Mouse (Mus musculus): ENCODE data around the gene Fzd4. TPM values are rescaled to one million over a fixed set of nuclear protein-coding genes. Genes with fewer than 3 reads are reported as not detected.

The Fzd4 gene
- polyA plus RNA-seq, 1 experiment, result 9.5 TPM

DNA sequence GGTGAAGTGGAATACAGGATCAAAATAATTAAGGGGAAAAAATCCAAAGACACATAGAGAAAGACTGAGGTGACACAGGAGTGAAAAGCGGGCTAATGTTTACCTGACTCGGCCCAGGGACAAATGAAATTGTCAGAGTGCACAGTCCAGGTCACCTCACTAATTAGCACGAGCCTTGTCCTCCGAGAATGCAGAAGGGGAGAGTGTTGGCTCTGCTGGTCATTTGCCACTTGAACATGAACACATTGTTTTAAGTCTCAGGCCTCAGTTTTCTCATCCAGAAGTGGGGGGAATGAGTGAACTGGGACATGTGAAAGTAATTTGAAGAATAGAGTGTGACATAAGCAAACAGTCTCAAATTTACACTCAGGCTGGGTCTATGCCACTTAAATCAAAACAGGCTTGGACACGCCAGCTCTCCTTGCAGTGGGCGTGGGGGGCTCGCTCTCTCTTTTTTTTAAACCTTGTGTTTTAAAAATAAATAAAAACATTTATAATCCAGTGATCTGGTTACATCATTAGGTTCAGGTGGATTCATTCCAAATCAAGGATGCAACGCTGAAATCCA lies 19.6 kb downstream of the Fzd4 start:
- no peaks in the 10 kb centered on the region; the same call in 1 of the 2 replicates for H3K4me1 ChIP-seq (ENCODE audit: control insufficient read depth, insufficient read depth, low read length)
- H3K27ac ChIP-seq (ENCODE audit: insufficient read depth, low read length), result no peak overlapping the region
- H3K4me3 ChIP-seq (ENCODE audit: insufficient read depth, low read length), result no peak overlapping the region
- TF ChIP-seq CTCF (IDR thresholded peaks at IDR 0.05; ENCODE audit: borderline replicate concordance, insufficient read depth, low read length) (no peak), POLR2A (IDR thresholded peaks at IDR 0.05; ENCODE audit: low read depth, low read length) (no peak)

DNA sequence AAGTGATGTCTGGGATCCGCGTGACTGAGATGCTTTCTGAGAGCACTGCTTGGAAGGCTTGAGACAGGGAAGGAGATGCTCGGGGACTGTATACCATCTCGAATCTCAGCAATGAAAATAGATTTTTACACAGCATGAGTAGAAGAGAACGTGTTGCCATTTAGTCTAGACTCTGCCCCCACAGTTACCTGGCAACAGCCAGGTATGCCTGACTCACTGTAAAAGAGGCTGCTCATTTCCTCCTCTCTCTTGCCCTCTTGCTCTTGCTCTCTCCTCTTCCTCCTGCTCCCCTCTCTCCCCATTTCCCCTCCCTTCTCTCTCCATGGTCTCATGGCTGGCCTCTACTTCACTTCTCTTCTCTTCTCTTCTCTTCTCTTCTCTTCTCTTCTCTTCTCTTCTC lies 20.5 kb downstream of the Fzd4 start:
- Histone ChIP-seq H3K4me3 (ENCODE audit: insufficient read depth, low read length) (no peak overlapping the region), H3K27ac (ENCODE audit: insufficient read depth, low read length) (no peak overlapping the region), H3K4me1 (ENCODE audit: control insufficient read depth, insufficient read depth, low read length) (no peaks in the 10 kb centered on the region; the same call in 1 of the 2 replicates)
- TF ChIP-seq CTCF (IDR thresholded peaks at IDR 0.05; ENCODE audit: borderline replicate concordance, insufficient read depth, low read length) (no peak), POLR2A (IDR thresholded peaks at IDR 0.05; ENCODE audit: low read depth, low read length) (no peak)

DNA sequence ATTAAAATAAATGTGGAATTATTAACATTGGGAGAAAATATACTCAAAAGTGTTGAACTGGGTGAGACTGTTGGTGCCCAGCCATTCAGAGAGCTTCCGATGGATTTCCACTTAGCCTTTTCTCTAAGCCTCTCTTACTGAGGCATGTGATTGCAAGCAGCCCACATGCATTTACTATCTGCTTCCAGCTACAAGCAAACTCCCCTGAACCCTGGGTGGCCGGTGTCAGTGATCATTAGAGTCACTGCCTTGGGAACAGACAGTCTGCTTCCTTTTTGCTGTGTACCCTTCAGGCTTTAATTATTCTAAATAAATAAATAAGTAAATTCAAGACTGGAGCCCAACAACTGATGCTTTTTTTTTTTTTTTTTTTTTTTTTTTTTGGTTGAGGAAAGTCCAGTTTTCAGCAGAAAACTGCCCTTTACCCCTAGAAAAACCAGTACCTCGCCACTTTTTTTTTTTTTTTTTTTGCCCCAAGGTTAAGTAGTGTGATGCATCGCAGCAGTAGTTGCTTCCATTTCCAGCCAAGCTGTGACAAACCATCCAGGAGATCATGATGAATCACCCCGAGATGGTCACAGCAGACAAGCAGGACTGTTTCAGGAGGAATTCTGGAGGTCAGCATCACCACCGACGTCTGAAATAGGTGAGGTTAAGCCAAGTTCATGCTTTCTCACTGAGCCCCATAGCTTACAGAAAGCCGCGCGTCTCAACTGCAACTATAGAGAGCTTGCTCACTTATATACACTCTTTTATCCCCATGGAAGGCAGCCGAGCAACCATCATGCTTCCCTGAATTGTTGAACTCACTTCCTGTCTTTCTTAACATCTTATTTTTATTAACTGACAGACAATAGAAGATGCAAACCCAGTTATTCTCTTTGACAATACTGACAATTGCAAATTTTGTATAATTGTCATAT lies 21.9 kb downstream of the Fzd4 start:
- Histone ChIP-seq H3K27ac (ENCODE audit: insufficient read depth, low read length) (no peak overlapping the region), H3K4me1 (ENCODE audit: control insufficient read depth, insufficient read depth, low read length) (no peaks in the 10 kb centered on the region; the same call in 1 of the 2 replicates), H3K4me3 (ENCODE audit: insufficient read depth, low read length) (no peak overlapping the region)
- no peak for TF ChIP-seq POLR2A (IDR thresholded peaks at IDR 0.05; ENCODE audit: low read depth, low read length)
- TF ChIP-seq CTCF (IDR thresholded peaks at IDR 0.05; ENCODE audit: borderline replicate concordance, insufficient read depth, low read length), result no peak

DNA sequence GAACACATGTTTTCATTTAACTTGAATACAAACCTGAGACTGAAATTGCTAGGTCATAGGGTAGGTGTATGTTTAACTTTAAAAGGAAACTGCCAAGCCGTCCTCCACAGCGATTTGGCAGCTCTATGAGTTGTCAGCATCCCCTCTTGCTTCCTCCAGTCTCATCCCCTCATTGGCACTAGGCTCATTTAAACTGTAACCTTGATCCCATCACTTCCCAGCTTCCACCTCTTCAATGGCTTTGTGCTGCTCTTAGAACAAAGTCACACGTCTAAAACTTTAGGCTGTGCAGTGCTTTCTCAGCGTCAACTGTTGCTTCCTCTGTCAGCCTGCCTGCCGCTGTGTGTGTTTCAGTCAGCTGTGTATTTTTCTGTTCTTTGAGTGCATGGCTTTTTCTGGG lies 22.9 kb downstream of the Fzd4 start:
- Histone ChIP-seq H3K27ac (ENCODE audit: insufficient read depth, low read length) (no peak overlapping the region), H3K4me1 (ENCODE audit: control insufficient read depth, insufficient read depth, low read length) (no peaks in the 10 kb centered on the region; the same call in 1 of the 2 replicates), H3K4me3 (ENCODE audit: insufficient read depth, low read length) (no peak overlapping the region)
- TF ChIP-seq POLR2A (IDR thresholded peaks at IDR 0.05; ENCODE audit: low read depth, low read length), result no peak
- no peak for TF ChIP-seq CTCF (IDR thresholded peaks at IDR 0.05; ENCODE audit: borderline replicate concordance, insufficient read depth, low read length)

DNA sequence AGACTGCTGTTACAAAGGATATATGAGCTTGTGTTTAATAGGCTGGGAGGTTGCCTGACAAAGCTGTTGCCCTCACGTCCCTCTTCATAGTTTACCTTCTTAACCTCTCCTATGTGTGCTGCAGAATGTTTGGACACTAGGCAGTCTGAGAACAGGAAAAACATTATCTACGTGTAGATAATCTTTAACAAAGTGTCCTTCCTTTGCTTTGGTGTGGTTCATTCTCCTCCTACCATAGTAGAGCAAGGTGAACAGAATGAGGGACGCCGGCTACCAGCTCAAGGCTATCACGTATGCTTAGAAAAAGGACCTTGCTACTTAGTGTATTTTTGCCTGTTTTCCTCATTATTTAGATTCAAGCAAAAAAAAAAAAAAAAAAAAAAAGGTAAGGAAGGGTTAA lies 24.6 kb downstream of the Fzd4 start:
- no peak overlapping the region for H3K27ac ChIP-seq (ENCODE audit: insufficient read depth, low read length)
- no peak for TF ChIP-seq POLR2A (IDR thresholded peaks at IDR 0.05; ENCODE audit: low read depth, low read length)
- TF ChIP-seq CTCF (IDR thresholded peaks at IDR 0.05; ENCODE audit: borderline replicate concordance, insufficient read depth, low read length), result no peak
- no peak overlapping the region for H3K4me3 ChIP-seq (ENCODE audit: insufficient read depth, low read length)
- H3K4me1 ChIP-seq (ENCODE audit: control insufficient read depth, insufficient read depth, low read length), result no peaks in the 10 kb centered on the region; the same call in 1 of the 2 replicates

DNA sequence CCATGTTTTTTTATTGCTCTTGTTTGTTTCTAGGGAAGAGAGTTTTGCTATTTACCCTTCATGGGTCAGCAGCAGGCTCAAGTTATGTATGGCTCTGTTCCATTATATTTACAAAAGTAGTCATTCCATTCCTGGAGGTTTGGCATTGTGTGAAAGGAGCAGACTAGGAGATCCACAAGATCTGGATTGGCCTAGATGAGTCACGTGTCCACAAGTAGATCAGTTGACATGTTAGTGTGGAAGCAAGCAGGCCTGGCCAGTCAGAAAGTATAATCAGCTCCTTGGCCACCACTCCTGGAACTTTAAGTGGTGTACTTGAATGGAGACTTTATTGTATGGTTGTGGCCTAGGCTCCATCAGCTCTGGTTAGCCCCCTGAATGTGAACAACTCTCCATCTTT lies 25.2 kb downstream of the Fzd4 start:
- no peak overlapping the region for H3K27ac ChIP-seq (ENCODE audit: insufficient read depth, low read length)
- no peak overlapping the region for H3K4me3 ChIP-seq (ENCODE audit: insufficient read depth, low read length)
- TF ChIP-seq CTCF (IDR thresholded peaks at IDR 0.05; ENCODE audit: borderline replicate concordance, insufficient read depth, low read length) (no peak), POLR2A (IDR thresholded peaks at IDR 0.05; ENCODE audit: low read depth, low read length) (no peak)
- no peaks in the 10 kb centered on the region; the same call in 1 of the 2 replicates for H3K4me1 ChIP-seq (ENCODE audit: control insufficient read depth, insufficient read depth, low read length)

DNA sequence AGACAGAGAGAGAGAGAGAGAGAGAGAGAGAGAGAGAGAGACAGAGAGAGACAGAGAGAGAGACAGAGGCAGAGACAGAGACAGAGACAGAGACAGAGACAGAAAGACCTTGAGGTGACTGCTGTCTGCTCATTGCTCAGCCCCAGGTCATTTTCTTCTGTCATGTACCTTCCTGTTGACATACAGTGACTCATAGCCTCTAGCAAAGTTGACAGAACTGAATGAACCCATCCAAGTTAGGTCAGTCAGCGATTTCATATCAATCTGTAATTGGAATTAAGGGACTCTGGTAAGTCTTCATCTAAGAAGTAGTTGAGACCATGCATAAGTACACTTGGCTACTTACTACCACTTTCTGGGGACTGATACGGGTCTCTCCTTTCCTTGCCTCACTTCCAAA lies 27.0 kb downstream of the Fzd4 start:
- TF ChIP-seq CTCF (IDR thresholded peaks at IDR 0.05; ENCODE audit: borderline replicate concordance, insufficient read depth, low read length) (no peak), POLR2A (IDR thresholded peaks at IDR 0.05; ENCODE audit: low read depth, low read length) (no peak)
- Histone ChIP-seq H3K27ac (ENCODE audit: insufficient read depth, low read length) (no peak overlapping the region), H3K4me3 (ENCODE audit: insufficient read depth, low read length) (no peak overlapping the region), H3K4me1 (ENCODE audit: control insufficient read depth, insufficient read depth, low read length) (no peaks in the 10 kb centered on the region; the same call in 1 of the 2 replicates)

DNA sequence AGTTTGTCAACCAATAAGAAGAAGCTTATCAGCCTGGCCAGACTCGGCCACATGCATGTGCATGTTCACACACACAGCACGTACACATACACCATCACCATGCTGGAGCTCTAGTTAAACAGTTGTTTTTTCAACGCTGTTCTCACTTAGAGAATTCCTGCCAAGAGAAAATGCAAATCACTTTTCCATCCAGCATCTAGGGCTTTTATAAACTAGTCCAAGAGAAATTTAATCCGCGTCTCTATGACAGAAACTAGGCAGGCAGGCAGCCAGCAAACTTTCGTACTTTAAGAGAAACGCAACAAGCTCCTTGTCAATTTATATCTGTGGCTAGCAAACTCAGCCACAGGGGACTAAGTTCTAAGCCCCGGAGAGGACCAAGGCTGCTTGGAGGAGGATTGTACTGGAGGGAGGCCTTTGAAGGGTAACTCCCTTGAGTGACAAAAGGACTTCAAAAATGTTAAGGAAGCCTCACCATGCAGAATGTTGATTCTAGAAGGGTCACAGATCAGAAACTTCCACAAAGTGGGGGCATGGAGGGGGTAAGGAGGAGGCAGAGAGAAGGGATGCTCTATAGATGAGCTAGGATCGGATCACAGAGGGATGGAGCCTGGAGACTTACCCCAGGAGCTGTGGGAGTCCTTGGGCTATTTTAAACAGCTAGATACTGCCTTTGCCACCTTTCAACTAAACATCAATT lies 29.2 kb downstream of the Fzd4 start:
- Histone ChIP-seq H3K27ac (ENCODE audit: insufficient read depth, low read length) (no peak overlapping the region), H3K4me1 (ENCODE audit: control insufficient read depth, insufficient read depth, low read length) (no peaks in the 10 kb centered on the region), H3K4me3 (ENCODE audit: insufficient read depth, low read length) (no peak overlapping the region)
- TF ChIP-seq CTCF (IDR thresholded peaks at IDR 0.05; ENCODE audit: borderline replicate concordance, insufficient read depth, low read length) (no peak), POLR2A (IDR thresholded peaks at IDR 0.05; ENCODE audit: low read depth, low read length) (no peak)

DNA sequence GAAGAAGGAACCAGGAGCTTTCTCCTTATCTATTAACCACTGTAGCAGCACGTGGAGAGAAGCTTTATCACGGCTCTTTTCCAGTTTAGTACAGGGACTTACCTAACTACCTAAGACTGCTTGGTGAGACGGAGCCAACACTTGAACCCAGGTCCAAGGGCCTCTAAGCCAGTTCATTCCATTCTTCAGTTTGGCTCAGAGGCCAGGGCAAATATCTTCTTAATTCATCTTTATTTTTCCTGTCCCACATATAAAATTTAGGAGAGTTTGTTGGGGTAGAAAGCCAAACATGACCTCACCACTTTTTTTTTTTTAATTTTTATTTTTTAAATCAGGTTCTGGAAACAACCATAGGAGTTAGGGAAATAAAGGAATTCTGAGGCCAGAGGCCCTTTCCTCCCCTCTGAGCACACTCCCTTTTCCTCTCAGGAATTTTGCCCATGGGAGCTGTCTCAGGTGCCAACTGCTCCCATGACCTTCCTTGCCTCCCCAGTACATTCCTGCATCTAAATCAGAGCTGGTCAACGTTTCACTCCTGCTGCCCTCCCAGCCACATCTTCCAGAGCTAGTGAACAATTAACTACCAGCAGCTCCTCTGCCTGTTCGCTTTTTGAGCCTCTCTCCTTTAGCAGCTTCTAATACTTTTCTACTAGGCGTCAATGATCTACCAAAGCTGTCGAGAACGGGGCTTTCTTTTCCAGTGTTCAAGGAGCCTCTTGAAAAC lies 29.9 kb downstream of the Fzd4 start:
- H3K4me1 ChIP-seq (ENCODE audit: control insufficient read depth, insufficient read depth, low read length), result no peaks in the 10 kb centered on the region
- H3K4me3 ChIP-seq (ENCODE audit: insufficient read depth, low read length), result no peak overlapping the region
- H3K27ac ChIP-seq (ENCODE audit: insufficient read depth, low read length), result no peak overlapping the region
- TF ChIP-seq POLR2A (IDR thresholded peaks at IDR 0.05; ENCODE audit: low read depth, low read length) (no peak), CTCF (IDR thresholded peaks at IDR 0.05; ENCODE audit: borderline replicate concordance, insufficient read depth, low read length) (no peak)
